Mouse (Mus musculus) c-Kit-negative CD71-positive TER-119-positive erythroid progenitor cells, embryonic 14.5 days (primary cell): ENCODE data around the gene Ginm1.

Experiments used
- DNase-seq: peaks from one replicate; pipeline ENCODE4 v3.0.0-alpha.2; 2013; ENCODE audit warnings: low read depth, low spot score

The Ginm1 gene

GRCm38 (mm10) chr10:7792751-7793385 is at the start of gene Ginm1, which contains the start of gene Ppil4:
TSS of gene Ginm1 (minus strand) at chr10:7792824.
TSS of gene Ppil4 (plus strand) at chr10:7792891.
- DNase-seq: peak; percentile 90

GRCm38 (mm10) chr10:7841571-7842080 is 49.0 kb upstream of the Ginm1 start:
- DNase-seq: no peak

DNA sequence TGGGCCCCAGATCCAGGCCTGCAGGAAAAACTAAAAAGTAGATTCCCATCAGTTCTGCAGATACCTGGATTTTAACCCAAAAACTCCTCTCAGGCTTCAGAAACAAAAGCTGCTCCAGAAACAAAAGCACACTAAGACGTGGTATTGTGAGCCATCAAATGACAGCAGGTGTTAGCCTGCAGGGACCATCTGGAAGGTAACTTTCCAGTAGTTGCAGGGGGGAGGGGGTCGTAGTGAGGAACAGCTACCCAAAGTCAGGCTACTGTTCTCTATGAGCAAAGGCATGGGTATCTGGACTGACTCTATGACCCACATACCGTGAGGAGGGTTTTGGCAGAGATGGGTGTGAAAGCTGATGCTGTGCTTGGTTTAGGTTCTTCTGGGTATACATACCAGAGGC is 48.2 kb upstream of the Ginm1 start:
- no peak for DNase-seq

DNA sequence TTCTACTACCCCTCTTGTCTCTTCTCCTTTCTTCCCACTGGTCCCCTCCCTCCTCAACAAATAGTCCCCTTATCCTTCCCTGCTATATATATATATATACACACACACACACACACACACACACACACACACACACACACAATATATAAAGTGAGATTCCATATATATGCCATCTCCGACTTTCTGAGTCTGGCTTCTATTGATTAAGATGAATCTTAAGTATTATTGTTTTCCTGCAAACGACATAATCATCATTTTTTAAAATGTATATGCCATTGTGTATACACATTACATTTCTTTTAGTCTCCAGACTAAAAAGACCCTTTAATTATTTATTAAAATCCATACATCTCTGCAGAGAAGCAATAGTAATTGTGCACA is 47.7 kb upstream of the Ginm1 start:
- DNase-seq: no peak

DNA sequence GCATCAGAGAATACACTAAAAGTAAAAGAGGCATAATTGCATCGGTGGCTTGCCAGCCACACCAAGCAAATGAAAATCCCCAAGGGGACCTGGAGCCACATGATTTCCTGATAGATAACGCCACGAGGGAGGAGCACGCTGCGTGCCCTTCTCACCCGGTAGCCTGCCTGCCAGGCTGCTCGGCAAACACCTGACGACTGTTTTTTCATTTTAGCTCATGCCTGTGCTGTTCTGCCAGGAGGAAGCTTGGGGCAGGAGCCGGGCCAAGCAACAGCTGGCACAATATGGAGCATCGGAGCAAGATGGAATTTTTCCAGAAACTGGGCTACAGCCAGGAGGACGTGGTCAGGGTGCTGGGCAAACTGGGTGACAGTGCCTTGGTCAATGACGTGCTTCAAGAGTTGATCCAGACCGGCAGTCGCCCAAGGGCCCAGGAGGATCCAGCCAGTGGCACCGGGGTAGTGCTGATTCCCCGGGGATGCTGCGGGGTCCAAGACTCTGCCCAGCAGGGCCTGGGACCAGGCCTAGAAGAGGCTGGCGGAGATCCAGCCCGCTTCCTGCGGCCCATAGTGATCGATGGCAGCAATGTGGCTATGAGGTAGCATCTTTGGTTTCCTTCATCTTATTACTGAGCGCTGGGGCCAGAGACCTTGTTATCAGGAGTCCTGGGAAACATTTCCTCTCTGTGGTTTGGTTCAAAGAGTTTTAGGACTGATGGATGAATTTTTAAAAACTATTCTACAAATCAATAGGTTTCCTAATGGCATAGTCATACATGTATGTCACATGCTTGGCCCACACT is 47.1 kb upstream of the Ginm1 start:
- DNase-seq: no peak

DNA sequence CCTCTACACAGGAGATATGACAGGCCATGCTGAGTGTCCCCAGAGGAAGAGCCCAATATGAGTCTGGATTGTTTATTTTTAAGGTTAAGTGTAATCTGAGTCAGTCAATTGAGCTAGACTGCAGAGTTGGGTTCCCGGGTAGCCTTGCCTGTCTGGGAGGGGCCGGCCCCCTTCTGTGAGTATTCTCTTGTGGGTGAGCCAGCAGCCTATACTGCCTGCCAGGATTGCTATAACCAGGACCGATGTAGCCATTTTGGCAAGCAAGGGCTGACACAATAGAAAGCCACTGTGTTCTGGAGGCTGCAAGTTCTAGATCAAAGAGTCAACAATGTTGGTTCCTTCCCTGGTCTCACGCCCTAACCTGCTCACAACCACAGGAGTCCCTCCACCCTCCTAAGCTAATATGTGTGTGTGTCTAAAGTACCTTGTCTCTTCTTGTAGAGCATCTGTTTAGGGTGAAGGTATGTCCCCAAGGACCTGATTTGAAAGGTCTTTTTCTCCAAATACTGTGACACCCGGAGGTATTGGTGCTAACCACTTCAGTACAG is 46.3 kb upstream of the Ginm1 start:
- DNase-seq: no peak

- no peak for DNase-seq
These were observed 45.4 kb upstream of the Ginm1 start for GRCm38 (mm10) chr10:7838036-7838435.

DNA sequence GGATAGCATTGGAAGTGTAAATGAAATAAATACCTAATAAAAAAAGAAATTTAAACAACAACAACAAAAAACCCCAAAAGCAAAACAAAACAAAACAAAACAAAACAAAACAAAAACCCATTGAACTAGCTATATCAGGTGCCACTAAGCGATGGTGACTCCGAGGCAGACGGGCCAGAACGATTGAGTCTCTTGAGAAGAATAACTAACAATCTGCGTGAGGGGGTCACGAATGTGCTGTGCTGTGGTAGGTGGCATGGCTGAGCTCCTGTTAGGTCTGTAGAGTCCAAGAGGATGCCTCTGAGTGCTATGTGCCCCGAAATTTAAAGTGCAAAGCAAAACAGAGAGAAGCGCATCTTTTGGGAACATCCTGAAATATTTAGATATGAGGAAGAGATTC is 44.8 kb upstream of the Ginm1 start:
- no peak for DNase-seq

DNA sequence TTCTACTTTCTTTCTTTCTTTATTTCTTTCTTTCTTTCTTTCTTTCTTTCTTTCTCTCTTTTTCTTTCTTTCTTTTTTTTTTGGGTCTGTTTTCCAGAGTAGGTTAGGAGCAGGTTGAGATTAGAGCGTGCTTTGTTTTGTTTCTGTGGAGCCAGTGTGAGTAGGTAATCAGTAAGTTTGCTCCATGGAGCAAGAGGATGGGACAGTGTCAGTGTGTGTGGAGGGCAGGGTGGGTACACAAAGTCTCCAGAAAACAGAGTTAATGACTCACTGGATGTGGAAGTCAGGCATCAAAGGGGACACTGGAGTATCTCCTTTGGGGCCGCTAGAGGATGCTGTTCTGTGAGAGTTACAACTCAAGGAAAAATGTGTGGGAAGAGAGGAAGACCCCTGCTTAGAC is 44.3 kb upstream of the Ginm1 start:
- DNase-seq: no peak

- DNase-seq: no peak
These were observed 42.1 kb upstream of the Ginm1 start for GRCm38 (mm10) chr10:7834671-7835225.

GRCm38 (mm10) chr10:7833377-7834165 is 40.9 kb upstream of the Ginm1 start:
- no peak for DNase-seq

DNA sequence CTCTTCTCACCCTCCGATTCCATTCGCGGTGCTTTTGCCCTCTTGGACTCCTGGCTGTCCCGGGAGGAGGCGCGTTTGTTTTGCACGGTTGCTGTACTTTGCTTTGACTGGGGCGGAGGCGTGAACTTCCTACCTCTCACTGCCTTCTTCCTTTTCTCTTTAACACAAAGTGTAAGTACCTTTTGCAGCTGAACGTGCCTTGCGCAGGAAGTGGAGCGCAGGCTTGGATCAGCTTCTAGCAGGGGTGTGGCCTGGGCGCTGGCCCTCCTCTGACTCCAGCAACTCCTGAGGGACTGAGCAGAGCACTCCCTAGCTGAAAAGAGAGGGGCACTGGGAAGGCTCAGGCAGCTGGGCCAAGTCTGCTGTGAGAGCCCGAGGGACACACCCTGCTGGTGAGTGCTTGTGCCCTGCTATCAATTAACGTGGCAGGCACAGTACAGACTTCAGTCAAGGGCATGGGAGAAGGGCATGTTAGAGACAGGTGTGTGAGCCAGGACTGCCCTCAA is 39.6 kb upstream of the Ginm1 start, which contains the start of gene Zc3h12d:
Gene Zc3h12d (plus strand): TSS at position 300 of the 506 bp plus-strand sequence.
- no peak for DNase-seq

DNA sequence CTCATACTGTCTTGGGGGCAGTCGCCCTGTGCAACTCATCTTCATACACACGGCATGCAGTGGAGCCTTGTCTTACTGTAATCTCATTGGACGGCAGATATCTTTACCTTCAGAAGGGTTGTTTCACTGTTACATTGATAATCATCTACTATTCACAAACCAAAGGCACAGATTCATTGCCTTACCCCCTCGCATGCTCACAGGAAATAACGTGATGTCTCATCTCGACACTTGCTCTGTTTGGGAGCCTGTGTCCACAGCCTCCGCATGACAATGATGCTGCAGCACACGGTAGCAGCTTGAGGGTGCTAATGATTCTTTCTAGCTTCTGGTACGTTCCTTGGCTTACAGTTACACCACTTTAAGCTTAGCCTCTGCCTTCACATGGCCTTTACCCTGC is 33.5 kb upstream of the Ginm1 start:
- no peak for DNase-seq

DNA sequence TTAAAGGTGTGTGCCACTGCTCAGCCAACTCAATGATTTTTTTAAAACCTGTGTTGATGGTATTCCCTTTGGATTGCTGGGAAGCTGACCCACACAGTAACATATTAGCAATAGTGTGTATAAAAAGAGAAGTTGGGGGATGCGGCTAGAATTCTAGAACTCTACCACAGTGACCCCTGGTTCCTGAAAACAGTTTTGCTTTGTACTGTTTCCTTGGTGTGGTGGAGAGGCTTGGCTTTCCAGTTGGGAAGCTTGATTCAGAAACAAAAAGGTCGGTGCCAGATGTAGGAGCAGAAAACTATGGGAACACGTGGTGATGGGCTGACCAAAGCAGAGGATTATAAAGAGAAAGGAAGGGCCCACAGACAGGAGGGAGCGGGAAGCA is 32.6 kb upstream of the Ginm1 start:
- no peak for DNase-seq

DNA sequence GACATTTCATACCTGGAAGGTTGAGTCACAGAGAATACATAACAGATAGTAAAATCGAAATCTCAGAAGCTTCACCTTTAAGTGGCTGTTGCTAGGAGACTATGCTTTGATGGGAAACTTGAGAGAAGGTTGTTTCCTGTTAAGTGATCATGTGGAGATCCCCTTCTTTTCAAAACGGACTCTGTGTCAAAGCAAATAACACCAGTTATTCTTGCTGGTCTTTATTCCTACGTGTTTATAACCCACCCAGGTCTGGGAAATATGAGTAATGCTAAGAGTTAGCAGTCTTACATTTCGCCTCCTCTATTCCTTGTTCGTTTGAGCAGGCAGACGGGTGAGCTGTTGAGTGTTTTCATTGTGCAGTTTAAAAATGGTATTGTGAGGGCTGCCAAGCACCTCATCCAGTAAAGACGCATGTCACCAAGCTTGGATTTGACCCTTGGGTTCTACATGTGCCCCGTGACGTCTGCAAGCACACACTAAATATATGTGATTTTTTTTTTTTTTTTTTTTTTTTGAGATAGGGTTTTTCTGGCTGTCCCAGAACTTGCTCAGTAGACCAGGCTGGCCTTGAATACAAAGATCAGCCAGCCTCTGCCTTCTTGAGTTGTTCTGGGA is 32.1 kb upstream of the Ginm1 start:
- DNase-seq: no peak

GRCm38 (mm10) chr10:7821981-7822380 is 29.4 kb upstream of the Ginm1 start:
- no peak for DNase-seq

DNA sequence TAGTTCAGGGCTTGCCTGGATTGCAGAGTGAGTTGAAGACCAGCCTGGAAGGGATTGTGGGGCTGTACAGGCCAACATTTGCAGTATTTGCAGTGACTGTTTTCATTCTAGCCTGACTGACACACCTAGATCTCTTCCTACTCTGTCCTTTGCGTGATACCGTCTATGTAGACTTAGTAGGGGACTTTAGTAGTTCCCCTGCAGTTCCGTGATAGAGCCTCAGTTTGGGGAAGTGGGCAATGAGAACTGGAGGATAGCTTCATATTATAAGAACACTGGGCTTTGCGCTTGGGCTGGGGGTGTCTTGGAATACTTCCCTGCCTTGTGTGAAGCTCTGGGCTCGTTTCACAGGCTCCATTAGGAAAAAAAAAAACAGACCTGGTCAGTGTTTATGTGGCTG is 27.5 kb upstream of the Ginm1 start:
- DNase-seq: no peak

- no peak for DNase-seq
These were observed 27.0 kb upstream of the Ginm1 start for GRCm38 (mm10) chr10:7819603-7820002.

DNA sequence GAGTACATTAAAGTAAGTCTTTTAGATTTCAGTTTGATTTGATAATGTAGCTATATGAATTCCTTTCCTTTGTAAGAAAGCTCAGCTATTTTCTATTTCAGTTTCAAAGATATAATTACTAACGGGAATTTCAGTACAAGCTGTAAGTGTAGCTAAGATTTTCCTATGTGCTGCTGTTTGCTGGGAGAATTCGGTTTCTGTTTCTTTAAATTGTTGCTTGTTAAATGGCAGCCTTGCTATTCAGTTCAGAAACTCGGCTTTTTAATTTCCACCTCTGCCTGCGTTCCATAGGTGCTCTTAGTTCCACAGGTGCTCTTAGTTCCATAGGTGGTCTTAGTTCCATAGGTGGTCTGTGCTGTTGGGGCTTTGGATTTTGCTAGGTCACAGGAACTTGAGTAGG is 26.5 kb upstream of the Ginm1 start:
- DNase-seq: no peak

GRCm38 (mm10) chr10:7818676-7819075 is 26.1 kb upstream of the Ginm1 start:
- no peak for DNase-seq

GRCm38 (mm10) chr10:7816476-7816875 is 23.9 kb upstream of the Ginm1 start:
- no peak for DNase-seq
